Mouse (Mus musculus) stomach, embryonic 15.5 days (tissue): ENCODE results near the gene Comtd1. TPM values are rescaled to one million over a fixed set of nuclear protein-coding genes. Genes with fewer than 3 reads are reported as not detected.
A peak's percentile ranks its signal among the peaks of the same experiment; 100 is the strongest.

Experiments
- ATAC-seq: fragments of 200-750 bp; cut with Nextera tagmentation; 2 replicates; pipeline ENCODE4 v1.8.0; 2017; ENCODE audit warnings: low read depth, moderate number of reproducible peaks, moderate TSS enrichment; ENCODE audit not compliant: insufficient read depth, low FRiP score
- H3K27ac ChIP-seq: fragments of 300-500 bp; sonication (generic); 2 replicates; pipeline ENCODE4 v1.5.1; 2015; ENCODE audit warnings: mild to moderate bottlenecking, inconsistent platforms
- H3K27me3 ChIP-seq: fragments of 300-500 bp; sonication (generic); replicated peaks from 2 replicates; pipeline ENCODE4 v1.6.1; 2015; ENCODE audit warnings: inconsistent platforms
- H3K36me3 ChIP-seq: fragments of 300-500 bp; sonication (generic); 2 replicates; pipeline ENCODE4 v1.6.1; 2015; ENCODE audit warnings: inconsistent platforms
- H3K4me1 ChIP-seq: fragments of 300-500 bp; sonication (generic); 2 replicates; pipeline ENCODE4 v1.6.1; 2015; ENCODE audit warnings: inconsistent platforms
- H3K4me2 ChIP-seq: fragments of 300-500 bp; sonication (generic); 2 replicates; pipeline ENCODE4 v1.6.1; 2015; ENCODE audit warnings: mild to moderate bottlenecking, inconsistent platforms
- H3K4me3 ChIP-seq: fragments of 300-500 bp; sonication (generic); replicated peaks from 2 replicates; pipeline ENCODE4 v1.5.1; 2015; ENCODE audit warnings: inconsistent platforms
- H3K9ac ChIP-seq: fragments of 300-500 bp; sonication (generic); 2 replicates; pipeline ENCODE4 v1.6.1; 2015; ENCODE audit warnings: inconsistent platforms
- H3K9me3 ChIP-seq: fragments of 300-500 bp; sonication (generic); 2 replicates; pipeline ENCODE4 v1.6.1; 2016; ENCODE audit warnings: inconsistent platforms
- WGBS: fragments of 180-500 bp; shearing (Covaris S2); methylation state at CpG from one replicate; pipeline ENCODE4 v1.1.7; 2015; 5-methylcytosine and 5-hydroxymethylcytosine counted together
- polyA plus RNA-seq: library from polyadenylated mRNA; unstranded; fragments of >200 nt; fragmentation: Nextera tagmentation; extraction: Ambion mirVana; gene quantifications from 2 replicates; pipeline ENCODE4 v1.2.1, GENCODE M21; 2015

Comtd1 gene
- polyA plus RNA-seq, 1 experiment from 2014 or later = 42.2 TPM

DNA sequence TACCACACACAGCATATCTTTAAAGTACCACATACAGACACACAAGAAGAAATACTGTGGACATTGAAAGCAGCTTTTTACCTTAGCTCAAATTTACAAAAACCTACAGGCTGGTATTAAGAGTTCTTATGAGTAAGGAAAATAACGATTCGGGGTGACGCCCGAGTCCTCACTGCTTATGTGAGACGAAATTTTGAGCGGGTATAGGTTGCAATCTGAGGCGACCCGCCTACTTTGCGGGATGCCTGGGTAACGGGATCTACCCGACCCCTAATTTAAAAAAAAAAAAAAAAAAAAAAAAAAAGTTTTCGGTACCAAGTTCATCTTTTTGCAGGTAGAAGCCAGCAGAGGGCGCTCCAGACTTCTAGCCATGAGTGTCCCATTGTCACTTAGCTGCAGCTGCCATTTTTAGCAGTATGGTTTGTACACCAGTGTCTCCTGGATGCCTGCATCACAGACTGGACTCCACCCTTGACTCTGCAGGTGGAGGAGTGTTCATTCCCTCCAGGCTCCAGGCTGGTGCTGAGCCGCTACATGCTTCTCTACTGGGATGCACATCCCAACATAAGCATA, 36.1 kb downstream of the Comtd1 start:
- Histone ChIP-seq H3K4me3 (no peak overlapping the region), H3K27ac (no peak overlapping the region), H3K36me3 (no peaks in the 10 kb centered on the region), H3K4me1 (peaks cover 6% of the 10 kb centered on the region; the same call in 1 of the 2 replicates), H3K9ac (no peak overlapping the region), H3K27me3 (no peaks in the 10 kb centered on the region), H3K4me2 (no peak overlapping the region), H3K9me3 (no peaks in the 10 kb centered on the region)
- ATAC-seq = peak; percentile 54; the same call in 1 of the 2 replicates
- WGBS = 26% methylated on average over 14 of the region's 14 CpGs

DNA sequence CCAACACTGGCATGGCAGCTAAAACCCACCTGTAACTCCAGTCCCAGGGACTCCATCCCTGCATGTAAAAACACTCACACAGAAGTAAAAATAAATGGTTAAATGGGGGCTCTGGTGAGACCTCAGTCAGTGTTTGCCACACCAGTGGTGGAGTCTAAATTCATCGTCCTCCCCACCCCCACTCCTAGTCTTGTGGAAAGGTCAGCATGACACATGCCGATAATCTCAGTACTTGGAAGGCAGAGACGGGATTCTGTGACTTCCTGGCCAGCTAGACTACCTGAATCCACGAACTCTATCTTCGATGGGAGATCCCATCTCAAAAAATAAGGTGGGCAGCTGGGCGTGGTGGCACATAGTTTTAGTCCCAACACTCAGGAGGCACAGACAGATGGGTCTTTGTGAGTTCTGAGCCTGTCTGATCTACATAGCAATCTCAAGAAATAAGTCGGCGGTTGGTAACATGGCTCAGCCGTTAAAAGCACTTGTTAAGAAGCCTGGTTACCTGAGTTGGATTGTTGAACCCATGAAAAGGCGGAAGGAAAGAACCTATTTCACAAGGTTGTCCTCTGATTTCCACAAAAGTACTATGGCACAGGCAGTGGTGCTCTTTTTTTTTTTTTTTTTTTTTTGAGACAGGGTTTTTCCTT, 36.9 kb downstream of the Comtd1 start:
- Histone ChIP-seq H3K9me3 (no peaks in the 10 kb centered on the region), H3K36me3 (no peaks in the 10 kb centered on the region), H3K4me2 (no peak overlapping the region), H3K4me1 (peaks cover 4% of the 10 kb centered on the region; the same call in 1 of the 2 replicates), H3K27me3 (no peaks in the 10 kb centered on the region), H3K9ac (no peak overlapping the region), H3K27ac (no peak overlapping the region), H3K4me3 (no peak overlapping the region)
- no peak for ATAC-seq
- WGBS = 85% methylated on average over 10 of the region's 10 CpGs

DNA sequence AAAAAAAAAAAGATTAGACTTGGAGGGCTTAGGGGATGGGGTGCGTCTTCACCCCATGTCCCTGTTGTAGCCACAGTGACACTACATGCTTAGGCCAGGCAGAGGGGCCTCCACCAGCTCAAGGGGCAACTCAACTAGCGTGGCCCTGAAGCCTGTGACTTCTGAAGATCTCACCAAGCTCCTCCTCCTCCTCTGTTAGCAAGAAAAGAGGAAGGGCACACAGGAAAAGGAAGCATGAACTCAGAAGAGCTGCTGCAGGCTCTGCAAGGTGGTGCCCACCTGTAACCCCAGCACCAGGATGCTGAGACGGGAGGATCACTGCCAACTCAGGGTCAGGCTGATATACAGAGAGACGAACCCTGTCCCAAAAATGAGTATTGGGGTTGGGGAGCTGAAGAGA, 37.5 kb downstream of the Comtd1 start:
- Histone ChIP-seq H3K9ac (no peak overlapping the region), H3K36me3 (no peaks in the 10 kb centered on the region), H3K27me3 (no peaks in the 10 kb centered on the region), H3K4me2 (no peak overlapping the region), H3K9me3 (no peaks in the 10 kb centered on the region), H3K27ac (no peak overlapping the region), H3K4me3 (no peak overlapping the region), H3K4me1 (no peaks in the 10 kb centered on the region; the same call in 1 of the 2 replicates)
- 85% methylated on average over 4 of the region's 4 CpGs for WGBS
- no peak for ATAC-seq

DNA sequence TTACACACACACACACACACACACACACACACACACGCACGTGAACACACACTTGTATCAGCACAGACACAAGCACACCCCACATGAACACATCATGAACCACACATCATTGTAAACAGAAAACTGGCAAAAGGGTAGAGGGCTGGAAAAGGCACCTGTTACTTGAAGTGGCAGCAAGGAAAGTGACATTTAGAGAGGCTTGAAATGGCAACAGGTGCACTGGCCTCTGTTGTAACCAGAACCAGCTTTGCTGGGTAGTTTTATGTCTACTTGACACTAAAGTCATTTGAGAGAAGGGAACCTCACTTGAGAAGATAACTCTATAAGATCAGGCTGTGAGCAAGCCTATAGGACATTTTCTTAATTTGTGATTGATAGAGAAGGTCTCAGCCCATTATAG, 39.4 kb downstream of the Comtd1 start:
- H3K4me2 ChIP-seq = no peak overlapping the region
- no peak overlapping the region for H3K27ac ChIP-seq

DNA sequence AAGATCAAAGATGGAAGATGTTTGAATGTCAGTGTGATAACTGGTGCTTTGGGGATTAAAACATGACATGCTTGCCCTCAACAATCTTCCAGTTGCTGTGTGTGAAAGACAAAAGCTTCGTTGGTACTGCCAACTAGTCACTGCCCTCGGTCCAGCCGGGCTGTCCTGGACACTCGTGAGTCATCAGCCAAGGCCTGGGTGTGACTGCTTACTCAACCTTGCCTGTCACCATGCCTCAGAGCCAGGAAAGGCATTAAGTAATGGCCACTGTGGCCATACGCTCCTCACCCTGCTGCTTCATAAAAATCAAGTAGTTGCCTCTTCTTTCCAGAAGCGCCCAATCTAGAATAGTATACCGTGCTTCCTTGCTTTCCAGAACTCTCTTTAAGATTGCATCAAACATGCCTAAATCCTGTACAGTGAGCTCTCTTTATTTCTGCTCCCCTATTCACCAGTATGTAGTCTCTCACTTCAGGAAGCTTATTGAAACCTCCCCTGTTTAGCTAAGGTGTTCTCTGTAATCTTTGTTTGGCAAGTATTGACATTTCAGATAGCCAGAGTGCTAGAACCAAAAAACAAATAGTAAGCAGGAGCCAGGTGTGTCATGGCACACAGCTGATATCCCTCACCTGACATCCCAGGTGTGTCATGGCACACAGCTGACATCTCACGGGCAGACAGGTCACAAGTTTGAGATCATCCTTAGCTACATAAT, 40.4 kb downstream of the Comtd1 start:
- no peak overlapping the region for H3K9ac ChIP-seq
- H3K27me3 ChIP-seq = no peaks in the 10 kb centered on the region
- WGBS = 67% methylated on average over 8 of the region's 8 CpGs
- no peaks in the 10 kb centered on the region for H3K9me3 ChIP-seq
- no peak overlapping the region for H3K4me3 ChIP-seq
- peak overlapping the region; percentile 74 for H3K27ac ChIP-seq
- ATAC-seq = peak; percentile 54
- H3K4me2 ChIP-seq = 0 out of 2 replicates have a peak overlapping the region, but pooled peaks have one; percentile 10
- no peaks in the 10 kb centered on the region for H3K36me3 ChIP-seq
- H3K4me1 ChIP-seq = no peaks in the 10 kb centered on the region

More for the DNA sequence above, 39.4 kb downstream of the Comtd1 start:
- no peak overlapping the region for H3K9ac ChIP-seq
- no peaks in the 10 kb centered on the region for H3K9me3 ChIP-seq
- H3K4me3 ChIP-seq = no peak overlapping the region
- ATAC-seq = no peak
- 86% methylated on average over 2 of the region's 2 CpGs for WGBS
- H3K36me3 ChIP-seq = no peaks in the 10 kb centered on the region
- H3K4me1 ChIP-seq = no peaks in the 10 kb centered on the region
- no peaks in the 10 kb centered on the region for H3K27me3 ChIP-seq

DNA sequence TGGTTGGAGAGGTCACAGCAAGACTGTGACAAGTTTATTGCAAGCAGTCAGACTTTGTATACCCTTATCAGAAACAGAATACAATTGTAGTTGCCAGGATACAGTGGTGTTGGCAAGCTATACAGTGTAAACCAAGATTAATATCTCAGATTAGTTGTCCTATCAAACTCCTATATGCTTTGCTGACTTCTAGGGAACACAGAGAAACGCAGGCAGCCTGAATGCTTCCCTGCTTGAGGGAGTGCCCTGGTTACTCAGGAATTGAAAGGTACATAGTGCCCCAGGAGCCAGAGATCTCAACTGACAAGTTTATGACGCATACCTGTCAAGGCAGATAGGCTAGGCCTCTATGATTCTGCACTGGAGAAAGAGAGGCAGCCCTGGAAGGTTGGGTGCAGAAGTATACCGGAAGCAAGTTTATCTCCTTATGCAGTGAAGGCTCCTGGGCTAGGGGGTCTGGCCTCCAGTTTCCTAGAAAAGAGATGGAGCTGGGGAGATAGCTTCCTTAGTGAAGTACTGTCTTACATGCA, 42.1 kb downstream of the Comtd1 start:
- no peak overlapping the region for H3K4me2 ChIP-seq
- H3K4me1 ChIP-seq = no peaks in the 10 kb centered on the region
- peak overlapping the region; percentile 74 for H3K27ac ChIP-seq
- H3K4me3 ChIP-seq = no peak overlapping the region
- no peaks in the 10 kb centered on the region for H3K27me3 ChIP-seq
- no peaks in the 10 kb centered on the region for H3K9me3 ChIP-seq
- no peaks in the 10 kb centered on the region for H3K36me3 ChIP-seq
- no peak overlapping the region for H3K9ac ChIP-seq
- WGBS = 57% methylated on average over 3 of the region's 3 CpGs
- ATAC-seq = peak; percentile 82

GRCm38 (mm10) chr14:21806203-21806602, 42.6 kb downstream of the Comtd1 start:
- 50% methylated on average over 2 of the region's 2 CpGs for WGBS

GRCm38 (mm10) chr14:21802543-21803206, 46.1 kb downstream of the Comtd1 start:
- H3K9ac ChIP-seq = no peak overlapping the region
- WGBS = 95% methylated on average over 6 of the region's 6 CpGs
- no peaks in the 10 kb centered on the region for H3K9me3 ChIP-seq
- no peaks in the 10 kb centered on the region for H3K4me1 ChIP-seq
- H3K27me3 ChIP-seq = no peaks in the 10 kb centered on the region
- H3K4me3 ChIP-seq = no peak overlapping the region
- H3K4me2 ChIP-seq = no peak overlapping the region
- no peak for ATAC-seq
- H3K27ac ChIP-seq = no peak overlapping the region
- no peaks in the 10 kb centered on the region for H3K36me3 ChIP-seq

More at GRCm38 (mm10) chr14:21806203-21806602, 42.6 kb downstream of the Comtd1 start:
- Histone ChIP-seq H3K9ac (no peak overlapping the region), H3K9me3 (no peaks in the 10 kb centered on the region), H3K27me3 (no peaks in the 10 kb centered on the region), H3K36me3 (no peaks in the 10 kb centered on the region), H3K27ac (peak overlapping the region; percentile 74), H3K4me3 (no peak overlapping the region), H3K4me1 (no peaks in the 10 kb centered on the region), H3K4me2 (no peak overlapping the region)
- no peak for ATAC-seq

DNA sequence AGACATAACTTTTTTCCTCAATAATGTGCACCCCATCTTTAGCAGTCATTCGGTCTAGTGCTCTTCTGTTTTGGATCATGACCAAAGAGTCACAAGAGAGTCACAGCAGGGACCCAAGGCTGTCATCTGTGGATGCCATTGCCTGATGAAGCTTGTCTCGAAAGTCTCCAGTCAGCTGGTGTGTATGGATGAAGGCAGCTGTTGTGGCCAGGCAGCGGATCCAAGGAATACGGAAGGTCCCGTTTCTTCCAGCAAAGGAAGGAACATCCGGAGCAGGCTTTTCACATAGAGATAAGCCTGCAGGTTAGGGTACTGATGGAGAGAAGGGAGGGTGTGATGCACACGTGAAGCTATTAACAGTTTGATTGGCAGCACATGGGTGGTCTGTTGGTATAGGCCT, 47.2 kb downstream of the Comtd1 start:
- no peak overlapping the region for H3K27ac ChIP-seq
- H3K9ac ChIP-seq = no peak overlapping the region
- H3K4me3 ChIP-seq = no peak overlapping the region
- ATAC-seq = no peak
- no peaks in the 10 kb centered on the region for H3K4me1 ChIP-seq
- no peaks in the 10 kb centered on the region for H3K27me3 ChIP-seq
- H3K36me3 ChIP-seq = no peaks in the 10 kb centered on the region
- H3K4me2 ChIP-seq = no peak overlapping the region
- no peaks in the 10 kb centered on the region for H3K9me3 ChIP-seq
- WGBS = 81% methylated on average over 7 of the region's 7 CpGs

DNA sequence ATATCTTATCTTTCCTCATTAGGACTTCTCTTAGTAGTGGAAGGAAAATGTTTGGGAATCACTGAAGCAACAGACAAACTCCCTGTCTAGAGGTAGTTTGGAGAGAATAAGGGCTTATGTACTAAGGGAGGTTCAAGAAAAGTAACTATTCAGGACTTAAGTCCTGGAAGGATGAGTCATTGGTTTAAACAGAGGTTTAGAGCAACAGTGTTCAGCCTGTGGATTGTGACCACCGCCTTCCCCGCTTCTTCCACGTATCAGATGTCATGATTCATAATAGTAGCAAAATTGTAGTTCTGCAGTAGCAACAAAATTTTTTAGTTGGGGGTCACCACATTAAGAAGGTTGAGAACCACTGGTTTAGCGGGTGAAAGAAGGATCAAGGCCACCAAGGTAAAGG, 48.1 kb downstream of the Comtd1 start:
- no peak for ATAC-seq
- Histone ChIP-seq H3K4me1 (no peaks in the 10 kb centered on the region), H3K27ac (no peak overlapping the region), H3K4me2 (no peak overlapping the region), H3K9ac (no peak overlapping the region), H3K4me3 (no peak overlapping the region), H3K9me3 (no peaks in the 10 kb centered on the region), H3K36me3 (no peaks in the 10 kb centered on the region), H3K27me3 (no peaks in the 10 kb centered on the region)
- WGBS = 76% methylated on average over 4 of the region's 4 CpGs
